Mouse (Mus musculus) brown adipose tissue, adult 24 weeks (tissue): ENCODE results near the gene 4930558C23Rik. TPM values are rescaled to one million over a fixed set of nuclear protein-coding genes. Genes with fewer than 3 reads are reported as not detected.
"Not testable (repeated sequence)": the region's sequence is repeated elsewhere in the genome, so short reads cannot be mapped to it uniquely, and the experiment has no call there.

Source experiments
- H3K27ac ChIP-seq: fragments of 200-500 bp; replicated peaks from 2 replicates; pipeline ENCODE4 v1.5.1; 2012; ENCODE audit warnings: low read depth, mild to moderate bottlenecking, low read length
- H3K4me1 ChIP-seq: fragments of 200-500 bp; 2 replicates; pipeline ENCODE4 v1.6.1; 2012; ENCODE audit warnings: low read length, mixed read lengths; ENCODE audit not compliant: control insufficient read depth, insufficient read depth, insufficient read length
- H3K4me3 ChIP-seq: fragments of 200-500 bp; 2 replicates; pipeline ENCODE4 v1.5.1; 2012; ENCODE audit warnings: low read depth, mild to moderate bottlenecking, low read length, moderate library complexity; ENCODE audit not compliant: insufficient read depth
- polyA plus RNA-seq: library from polyadenylated mRNA; stranded (reverse); fragments of >200 nt; gene quantifications from 2 replicates; pipeline ENCODE4 v1.2.4, GENCODE M21; 2012; ENCODE audit not compliant: missing spikeins, insufficient read depth, insufficient read length

4930558C23Rik gene
- polyA plus RNA-seq, 1 experiment, result not detected

DNA sequence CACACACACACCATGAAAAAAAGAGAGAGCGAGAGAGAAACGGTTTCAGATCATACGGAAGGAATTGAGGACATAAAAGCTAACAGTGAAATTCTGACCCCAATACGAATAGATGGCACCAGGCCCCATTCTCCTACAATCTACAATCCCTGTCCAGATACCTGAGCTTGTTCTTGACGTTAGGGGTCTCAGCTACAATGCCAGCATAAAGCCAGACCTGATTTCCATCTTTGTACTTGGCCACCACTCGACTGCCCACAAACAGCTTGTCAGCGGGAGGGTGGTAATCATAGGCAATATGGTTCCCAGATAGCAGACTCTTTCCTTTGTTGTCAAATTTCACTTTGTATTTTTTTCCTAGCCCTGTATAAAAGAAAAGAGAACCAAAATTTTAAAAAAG is 56.2 kb downstream of the 4930558C23Rik start:
- no peak overlapping the region for H3K27ac ChIP-seq
- H3K4me1 ChIP-seq, result no peaks in the 10 kb centered on the region
- H3K4me3 ChIP-seq, result no peak overlapping the region

- H3K4me3 ChIP-seq, H3K27ac ChIP-seq, H3K4me1 ChIP-seq: not testable (repeated sequence)
Observed at GRCm38 (mm10) chr3:95343356-95344000, 59.2 kb downstream of the 4930558C23Rik start.

DNA sequence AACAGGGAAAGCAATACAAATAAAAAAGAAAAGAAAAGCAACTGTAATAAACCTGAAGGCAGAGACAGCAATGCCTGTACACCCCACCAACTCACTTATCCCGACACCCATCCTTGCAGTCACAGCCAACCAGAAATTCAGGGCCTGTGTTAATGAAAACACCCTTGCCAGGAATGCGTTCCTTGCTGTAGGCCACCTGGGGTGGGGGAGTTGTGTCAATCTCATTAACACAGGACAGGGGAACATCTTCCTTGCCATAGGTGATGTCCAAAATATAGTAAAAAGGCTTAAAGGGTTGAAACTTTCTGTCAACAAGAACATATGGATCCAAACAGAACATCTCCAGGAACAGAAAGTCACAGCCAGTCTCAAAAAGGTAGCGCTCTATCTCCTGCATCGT is 64.4 kb downstream of the 4930558C23Rik start:
- Histone ChIP-seq H3K27ac (no peak overlapping the region), H3K4me1 (no peaks in the 10 kb centered on the region), H3K4me3 (no peak overlapping the region)

DNA sequence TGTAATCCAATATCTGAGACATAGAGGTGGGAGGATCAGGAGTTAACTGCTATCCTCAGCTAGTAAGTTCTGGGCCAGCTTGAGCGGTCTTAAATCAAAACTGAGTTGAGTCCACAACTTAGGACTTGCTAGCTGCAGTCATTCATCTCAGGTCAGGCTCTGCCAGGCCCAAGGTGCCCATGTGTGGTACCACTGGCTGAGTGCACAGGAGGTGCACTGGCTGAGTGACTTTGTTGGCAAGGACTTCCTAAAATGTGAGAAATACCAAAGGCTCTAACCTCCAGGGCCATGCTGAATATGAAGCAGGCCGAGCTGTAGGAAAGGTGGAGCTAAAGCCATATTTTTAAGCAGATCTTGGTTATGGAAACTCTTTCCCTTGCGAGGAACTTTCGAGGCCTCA is 65.3 kb downstream of the 4930558C23Rik start:
- Histone ChIP-seq H3K4me1 (no peaks in the 10 kb centered on the region), H3K4me3 (no peak overlapping the region), H3K27ac (no peak overlapping the region)

Other genes starting within 250 kb of the 4930558C23Rik start
- gene Sema6c, start 242.4 kb downstream of the 4930558C23Rik start, polyA plus RNA-seq, result 1.5 and 2.6 TPM in 2 replicates
- 11.3 and 12.2 TPM in 2 replicates for gene Gabpb2, start 184.9 kb downstream of the 4930558C23Rik start, polyA plus RNA-seq
- gene Cdc42se1, start 174.1 kb downstream of the 4930558C23Rik start, polyA plus RNA-seq, result 23.3 and 29.2 TPM in 2 replicates
- gene Mllt11, start 170.7 kb downstream of the 4930558C23Rik start, polyA plus RNA-seq, result 3.5 and 7.0 TPM in 2 replicates
- gene Gm128, start 161.2 kb downstream of the 4930558C23Rik start, polyA plus RNA-seq, result not detected in 2 replicates
- gene Bnipl, start 151.6 kb downstream of the 4930558C23Rik start, polyA plus RNA-seq, result not detected in 2 replicates
- gene Mindy1, start 121.5 kb downstream of the 4930558C23Rik start, polyA plus RNA-seq, result 22.1 and 23.5 TPM in 2 replicates
- 11.9 and 16.3 TPM in 2 replicates for gene Prune1, start 120.8 kb downstream of the 4930558C23Rik start, polyA plus RNA-seq
- gene Anxa9, start 95.7 kb downstream of the 4930558C23Rik start, polyA plus RNA-seq, result 0.63 and 1.5 TPM in 2 replicates
- gene Cers2, start 88.0 kb downstream of the 4930558C23Rik start, polyA plus RNA-seq, result 178 and 185 TPM in 2 replicates
- 6.7 and 7.5 TPM in 2 replicates for gene Setdb1, start 45.6 kb downstream of the 4930558C23Rik start, polyA plus RNA-seq
- 17.2 and 18.4 TPM in 2 replicates for gene Arnt, start 31.5 kb upstream of the 4930558C23Rik start, polyA plus RNA-seq
- gene Ctsk, start 96.4 kb upstream of the 4930558C23Rik start, polyA plus RNA-seq, result 7.5 and 12.3 TPM in 2 replicates
- gene Ctss, start 123.9 kb upstream of the 4930558C23Rik start, polyA plus RNA-seq, result 21.0 and 22.4 TPM in 2 replicates
- gene Hormad1, start 156.8 kb upstream of the 4930558C23Rik start, polyA plus RNA-seq, result not detected in 2 replicates
- 20.1 and 20.4 TPM in 2 replicates for gene Golph3l, start 186.1 kb upstream of the 4930558C23Rik start, polyA plus RNA-seq
- gene Ensa, start 222.2 kb upstream of the 4930558C23Rik start, polyA plus RNA-seq, result 38.4 and 51.4 TPM in 2 replicates